Mouse (Mus musculus) layer of hippocampus, postnatal 14 days (tissue): ENCODE measurements around the gene Dhodh. TPM values are rescaled to one million over a fixed set of nuclear protein-coding genes. Genes with fewer than 3 reads are reported as not detected.

Experiments
- DNase-seq, 2 experiments: peaks; one replicate each; pipeline ENCODE4 v3.0.0; 2021 to 2022; ENCODE audit warnings: low spot score in 2 of 2, mixed read lengths in 1 of 2
- total RNA-seq, 2 experiments: library from RNA; stranded (reverse); gene quantifications; 2 replicates each; pipeline ENCODE4 v1.2.3; 2021

The Dhodh gene
- total RNA-seq, 2 experiments from 2014 or later: 22.2 to 25.6 TPM

- DNase-seq: no peak
Measured at GRCm38 (mm10) chr8:109586972-109587504, 21.4 kb downstream of the Dhodh start.

- no peak for DNase-seq
Measured at GRCm38 (mm10) chr8:109585652-109586051, 22.8 kb downstream of the Dhodh start.

DNA sequence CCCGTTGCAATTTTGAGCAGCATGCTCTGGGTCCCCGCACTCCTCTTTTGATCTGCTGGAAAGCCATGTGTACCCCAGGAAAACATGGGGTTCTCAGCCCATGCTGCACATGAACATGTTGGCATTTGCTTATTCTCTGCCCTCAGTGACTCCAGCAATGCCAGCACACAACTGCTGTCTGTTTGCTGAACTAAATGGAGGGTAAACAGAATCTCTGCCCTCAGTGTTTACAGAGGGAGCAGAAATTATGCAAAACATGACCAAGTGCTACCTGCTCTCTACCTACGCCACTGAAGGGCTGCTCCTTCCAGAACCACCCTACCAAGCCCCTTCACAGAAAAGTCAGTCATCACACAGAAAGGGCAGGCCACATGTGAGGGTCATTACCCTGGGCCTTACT, 23.6 kb downstream of the Dhodh start:
- DNase-seq: no peak

DNA sequence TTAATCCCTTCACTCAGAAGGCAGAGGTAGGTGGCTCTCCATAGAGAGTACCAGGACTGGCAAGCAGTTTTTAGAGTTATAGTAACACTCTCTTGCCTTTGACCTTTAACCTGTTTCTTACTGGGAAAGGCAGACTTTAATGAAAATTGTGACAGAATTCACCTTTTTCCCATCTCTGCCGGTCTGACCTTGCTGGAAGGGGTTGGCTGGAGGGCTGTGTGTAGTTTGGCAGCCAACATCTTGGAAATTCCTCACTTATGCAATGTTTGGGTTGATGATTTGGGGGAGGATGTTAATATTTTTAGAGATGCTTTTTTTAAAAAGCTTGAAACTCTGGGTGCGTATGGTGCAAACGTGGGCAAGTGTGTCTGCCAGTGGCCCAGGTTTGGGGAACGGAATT, 24.2 kb downstream of the Dhodh start:
- DNase-seq: no peak

DNA sequence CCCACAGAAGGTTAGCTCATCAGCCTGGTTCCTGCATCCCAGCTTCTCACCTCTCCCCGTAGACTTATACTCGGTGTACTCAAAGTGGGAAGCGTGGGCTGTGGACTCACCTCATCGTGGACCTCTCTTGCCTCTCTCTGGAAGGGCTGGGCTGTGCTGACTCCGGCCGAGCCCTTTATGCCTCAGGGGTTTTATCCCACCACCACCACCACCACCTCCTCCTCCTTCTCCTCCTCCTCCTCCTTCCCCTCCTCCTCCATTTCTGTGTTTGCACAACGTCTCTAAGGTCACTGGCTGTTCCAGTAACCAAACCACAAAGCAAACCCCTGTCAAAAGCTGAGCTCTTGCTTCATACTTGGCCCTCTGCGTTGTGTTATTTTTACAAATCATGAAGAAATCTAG, 29.6 kb downstream of the Dhodh start, which contains the start of gene Hp:
TSS of gene Hp (minus strand) at position 273 of the 402 bp plus-strand sequence.
- no peak for DNase-seq

- DNase-seq: no peak
Measured at GRCm38 (mm10) chr8:109576311-109576710, 32.2 kb downstream of the Dhodh start.

DNA sequence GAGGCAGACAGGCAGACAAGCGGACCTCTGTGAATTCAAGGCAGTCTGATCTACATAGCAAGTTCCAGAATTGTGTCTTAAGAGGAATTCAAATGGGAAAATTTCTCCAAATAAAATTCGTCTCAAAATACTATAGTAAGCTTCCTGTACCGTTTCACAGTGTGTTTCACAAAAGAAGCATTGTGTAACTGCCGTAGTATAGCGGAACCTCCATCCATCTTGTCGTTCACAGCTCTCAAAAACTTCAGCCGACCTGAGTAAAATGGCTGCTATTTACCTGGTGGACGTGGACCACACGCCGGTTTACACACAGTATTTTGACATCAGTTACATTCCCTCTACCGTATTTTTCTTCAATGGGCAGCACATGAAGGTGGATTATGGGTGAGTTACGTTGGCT, 37.3 kb downstream of the Dhodh start:
- DNase-seq: no peak

DNA sequence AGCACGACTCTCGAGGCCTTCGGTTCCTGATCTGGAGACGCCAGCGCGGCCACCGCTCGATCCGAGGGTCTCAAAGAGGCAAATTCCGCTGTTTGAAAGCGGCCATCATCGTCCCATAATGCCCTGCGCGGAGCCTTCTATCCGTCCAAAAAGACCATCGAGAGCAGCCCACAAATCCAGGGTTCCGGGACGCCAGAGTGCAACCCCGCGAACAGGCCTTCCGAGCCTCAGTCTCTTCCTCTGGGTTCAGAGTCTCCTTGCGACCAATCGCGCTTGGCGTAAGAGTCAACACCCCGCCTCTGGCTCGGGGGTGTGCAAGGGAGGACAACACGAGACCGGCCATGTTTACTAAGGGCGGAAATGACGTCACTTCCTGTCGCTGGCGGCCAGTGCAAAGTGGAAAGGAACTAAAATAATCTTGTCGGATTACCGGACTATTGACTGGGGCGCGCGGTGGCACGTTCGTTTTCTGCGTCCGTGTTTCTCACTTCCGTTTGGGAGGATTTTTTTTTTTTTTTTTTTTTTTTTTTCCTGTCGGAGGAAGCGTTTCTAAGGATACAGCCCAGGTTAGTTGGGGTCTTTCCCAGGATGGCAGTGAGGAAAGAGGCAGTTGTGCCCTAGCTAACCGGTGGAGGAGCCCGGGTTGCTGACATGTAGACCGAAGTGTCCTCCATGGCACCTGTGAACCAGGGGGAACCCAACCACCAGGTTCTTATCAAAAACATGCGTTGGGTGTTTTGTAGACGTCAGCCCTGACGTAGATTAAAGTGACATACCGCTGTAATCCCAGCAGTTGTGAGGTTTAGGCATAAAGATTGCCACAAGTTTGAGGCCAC, 42.8 kb downstream of the Dhodh start, which contains the start of the genes Dhx38 and Txnl4b:
TSS of gene Dhx38 (minus strand) at position 364 of the 836 bp plus-strand sequence.
TSS of gene Txnl4b (plus strand) at position 395 of the 836 bp plus-strand sequence.
- peak; percentile 99 to 100 for DNase-seq

DNA sequence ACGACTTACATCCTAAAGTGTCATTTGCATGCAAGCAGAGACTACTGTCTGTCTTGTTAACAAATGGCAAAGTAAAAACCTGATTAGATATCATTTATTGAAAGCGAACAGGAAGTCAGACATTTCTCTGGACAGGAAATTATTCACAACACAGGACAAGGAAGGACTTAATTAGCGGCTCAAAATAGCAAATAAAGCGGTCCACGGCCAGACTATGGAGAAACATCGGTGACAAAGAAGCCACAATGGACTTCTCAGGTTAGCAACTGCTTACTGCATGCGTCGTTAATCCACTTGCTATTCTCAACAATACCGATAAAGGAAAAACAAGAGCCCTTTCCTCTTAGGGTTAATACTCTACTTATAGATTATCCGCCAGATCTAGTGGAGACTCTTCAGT, 43.7 kb downstream of the Dhodh start:
- no peak for DNase-seq

DNA sequence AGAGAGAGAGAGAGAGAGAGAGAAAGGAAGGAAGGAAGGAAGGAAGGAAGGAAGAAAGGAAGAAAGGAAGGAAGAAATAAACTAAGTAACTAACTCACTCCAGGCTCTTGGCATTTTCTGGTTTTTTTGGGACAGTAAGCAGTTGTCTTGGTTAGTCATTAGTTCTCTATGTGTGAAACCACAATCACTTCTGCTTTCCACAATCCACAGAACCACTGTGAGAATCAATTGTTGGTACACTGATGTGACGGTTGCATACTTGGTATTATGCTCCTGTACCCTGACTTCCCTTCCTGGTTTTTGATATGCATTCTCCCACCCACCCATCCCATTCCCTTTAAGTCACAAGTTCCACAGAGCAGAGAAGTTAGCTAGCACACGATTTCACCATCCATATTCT, 44.6 kb downstream of the Dhodh start:
- no peak for DNase-seq

- no peak for DNase-seq
Measured at GRCm38 (mm10) chr8:109551663-109552062, 56.8 kb downstream of the Dhodh start.

DNA sequence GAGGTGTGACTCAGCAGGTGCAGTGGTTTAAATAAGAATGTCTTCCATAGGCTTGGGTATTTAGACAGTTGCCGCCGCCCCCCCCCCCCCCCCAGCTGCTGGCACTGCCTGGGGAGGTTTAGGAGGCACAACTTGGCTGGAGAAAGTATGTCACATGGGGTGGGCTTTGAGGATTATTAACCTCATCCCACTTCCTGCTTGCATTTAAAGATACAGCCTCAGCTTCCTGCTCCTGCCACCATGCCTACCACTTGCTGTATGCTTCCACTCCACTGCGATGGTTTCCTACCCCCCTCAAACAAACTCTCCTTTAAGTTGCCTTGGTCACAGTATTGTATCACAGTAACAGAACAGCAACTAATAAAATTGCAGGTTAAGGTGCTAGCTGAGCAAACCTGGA, 64.4 kb downstream of the Dhodh start:
- no peak for DNase-seq

GRCm38 (mm10) chr8:109542748-109543519, 65.5 kb downstream of the Dhodh start:
- DNase-seq: no peak

DNA sequence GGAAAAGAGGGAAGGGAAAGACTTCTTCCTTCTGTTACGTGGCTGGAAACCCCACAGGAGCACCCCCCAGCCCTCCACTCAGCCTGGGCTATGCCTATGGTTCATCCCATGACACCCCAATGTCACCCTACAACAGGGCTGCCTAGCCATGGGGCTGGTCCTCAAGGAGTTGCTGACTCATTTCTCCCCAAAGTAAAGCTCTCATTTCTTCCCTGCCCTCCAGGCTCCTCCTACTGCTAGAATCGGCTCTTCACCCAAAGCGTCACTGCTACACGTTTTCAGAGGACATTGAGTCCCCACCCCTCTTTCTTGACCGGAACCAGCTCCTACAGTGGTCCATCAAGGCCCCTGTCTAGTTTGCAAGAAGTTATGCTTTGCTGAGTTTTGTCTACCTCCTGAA, 66.3 kb downstream of the Dhodh start:
- DNase-seq: no peak

Other genes starting within 250 kb of the Dhodh start
- under 1 TPM in 1 of 2 experiments, not detected in 1; 0.18 TPM for gene Pmfbp1, start 114.6 kb downstream of the Dhodh start, total RNA-seq
- gene Dhx38, start 42.8 kb downstream of the Dhodh start, total RNA-seq: 10 to 100 TPM; 22.7 to 24.8 TPM
- 10 to 100 TPM; 12.3 to 13.8 TPM for gene Txnl4b, start 42.8 kb downstream of the Dhodh start, total RNA-seq
- gene Hp, start 29.5 kb downstream of the Dhodh start, total RNA-seq: not detected
- gene Pkd1l3, start 5.8 kb upstream of the Dhodh start, total RNA-seq: 1 to 10 TPM in 1 of 2 experiments, under 1 TPM in 1; 0.93 to 2.0 TPM
- 10 to 100 TPM; 86.1 to 97.9 TPM for gene Ist1, start 84.6 kb upstream of the Dhodh start, total RNA-seq
- gene Zfp821, start 96.9 kb upstream of the Dhodh start, total RNA-seq: 10 to 100 TPM; 49.5 to 55.7 TPM
- gene Atxn1l, start 129.1 kb upstream of the Dhodh start, total RNA-seq: 10 to 100 TPM; 40.9 to 44.5 TPM
- gene Ap1g1, start 169.9 kb upstream of the Dhodh start, total RNA-seq: 10 to 100 TPM; 85.2 to 88.6 TPM